Mouse (Mus musculus): Measurements from ENCODE around the gene Gsdma. TPM values are rescaled to one million over a fixed set of nuclear protein-coding genes. Genes with fewer than 3 reads are reported as not detected.
A peak's percentile ranks its signal among the peaks of the same experiment; 100 is the strongest.

The Gsdma gene
- polyA plus RNA-seq, 1 experiment from 2014 or later: not detected

- no peak for ATAC-seq (replicated peaks)
- Histone ChIP-seq H3K4me2 (replicated peaks) (no peak overlapping the region), H3K27ac (replicated peaks) (no peak overlapping the region), H3K4me3 (no peak overlapping the region), H3K4me1 (0 out of 2 replicates have a peak, but pooled peaks cover 3% of the 10 kb centered on the region), H3K36me3 (peaks cover 26% of the 10 kb centered on the region), H3K27me3 (no peaks in the 10 kb centered on the region), H3K9me3 (no peaks in the 10 kb centered on the region), H3K9ac (replicated peaks) (no peak overlapping the region)
- 85% methylated on average over 16 of the region's 16 CpGs for WGBS
These were observed 34.9 kb downstream of the Gsdma start for GRCm38 (mm10) chr11:98698849-98699640.

GRCm38 (mm10) chr11:98699911-98700310 is 35.8 kb downstream of the Gsdma start:
- ATAC-seq (replicated peaks): peak; percentile 44; the same call in 1 of the 2 replicates
- Histone ChIP-seq H3K27ac (replicated peaks) (no peak overlapping the region), H3K9ac (replicated peaks) (no peak overlapping the region), H3K9me3 (no peaks in the 10 kb centered on the region), H3K27me3 (no peaks in the 10 kb centered on the region), H3K4me2 (replicated peaks) (no peak overlapping the region), H3K4me3 (no peak overlapping the region), H3K36me3 (peaks cover 26% of the 10 kb centered on the region; the same call in 1 of the 2 replicates), H3K4me1 (0 out of 2 replicates have a peak, but pooled peaks cover 3% of the 10 kb centered on the region)
- WGBS: 34% methylated on average over 4 of the region's 4 CpGs

- 33% methylated on average over 10 of the region's 10 CpGs for WGBS
- Histone ChIP-seq H3K4me1 (0 out of 2 replicates have a peak, but pooled peaks cover 3% of the 10 kb centered on the region), H3K27ac (replicated peaks) (no peak within 1 kb of the TSS), H3K4me3 (no peak within 1 kb of the TSS), H3K36me3 (peaks cover 27% of the 10 kb centered on the region), H3K27me3 (no peaks in the 10 kb centered on the region), H3K9me3 (no peaks in the 10 kb centered on the region), H3K9ac (replicated peaks) (no peak within 1 kb of the TSS), H3K4me2 (replicated peaks) (no peak within 1 kb of the TSS)
- ATAC-seq (replicated peaks): no peak
These were observed 37.1 kb downstream of the Gsdma start, which contains the start of gene Csf3 for GRCm38 (mm10) chr11:98701213-98701670. TSS of gene Csf3 (plus strand) at chr11:98701263.

GRCm38 (mm10) chr11:98702323-98702722 is 38.2 kb downstream of the Gsdma start:
- ATAC-seq (replicated peaks): no peak
- Histone ChIP-seq H3K36me3 (peaks cover 33% of the 10 kb centered on the region), H3K4me2 (replicated peaks) (no peak overlapping the region), H3K4me1 (0 out of 2 replicates have a peak, but pooled peaks cover 3% of the 10 kb centered on the region), H3K27me3 (no peaks in the 10 kb centered on the region), H3K27ac (replicated peaks) (no peak overlapping the region), H3K9me3 (no peaks in the 10 kb centered on the region), H3K4me3 (no peak overlapping the region), H3K9ac (replicated peaks) (no peak overlapping the region)
- 70% methylated on average over 5 of the region's 5 CpGs for WGBS

- WGBS: 93% methylated on average over 10 of the region's 10 CpGs
- peaks cover 57% of the 10 kb centered on the region for H3K36me3 ChIP-seq
These were observed 40.9 kb downstream of the Gsdma start for GRCm38 (mm10) chr11:98705021-98705420.

GRCm38 (mm10) chr11:98707401-98708281 is 43.5 kb downstream of the Gsdma start:
- no peak for ATAC-seq (replicated peaks)

More at GRCm38 (mm10) chr11:98705021-98705420, 40.9 kb downstream of the Gsdma start:
- no peaks in the 10 kb centered on the region for H3K9me3 ChIP-seq
- H3K4me1 ChIP-seq: 0 out of 2 replicates have a peak, but pooled peaks cover 7% of the 10 kb centered on the region
- no peak overlapping the region for H3K27ac ChIP-seq (replicated peaks)
- H3K9ac ChIP-seq (replicated peaks): no peak overlapping the region
- no peaks in the 10 kb centered on the region for H3K27me3 ChIP-seq
- no peak overlapping the region for H3K4me2 ChIP-seq (replicated peaks)
- no peak overlapping the region for H3K4me3 ChIP-seq
- ATAC-seq (replicated peaks): no peak

GRCm38 (mm10) chr11:98708282-98708956 is 44.3 kb downstream of the Gsdma start:
- peaks cover 75% of the 10 kb centered on the region for H3K36me3 ChIP-seq
- 89% methylated on average over 19 of the region's 19 CpGs for WGBS
- 0 out of 2 replicates have a peak, but pooled peaks cover 4% of the 10 kb centered on the region for H3K4me1 ChIP-seq
- no peak overlapping the region for H3K4me3 ChIP-seq
- no peaks in the 10 kb centered on the region for H3K27me3 ChIP-seq
- H3K9ac ChIP-seq (replicated peaks): no peak overlapping the region
- no peak overlapping the region for H3K4me2 ChIP-seq (replicated peaks)
- H3K9me3 ChIP-seq: no peaks in the 10 kb centered on the region
- no peak for ATAC-seq (replicated peaks)
- H3K27ac ChIP-seq (replicated peaks): no peak overlapping the region

More at GRCm38 (mm10) chr11:98707401-98708281, 43.5 kb downstream of the Gsdma start:
- Histone ChIP-seq H3K27ac (replicated peaks) (no peak overlapping the region), H3K4me2 (replicated peaks) (no peak overlapping the region), H3K9ac (replicated peaks) (no peak overlapping the region), H3K4me3 (no peak overlapping the region), H3K9me3 (no peaks in the 10 kb centered on the region), H3K4me1 (0 out of 2 replicates have a peak, but pooled peaks cover 4% of the 10 kb centered on the region), H3K27me3 (no peaks in the 10 kb centered on the region), H3K36me3 (peaks cover 72% of the 10 kb centered on the region)
- 86% methylated on average over 22 of the region's 22 CpGs for WGBS

- ATAC-seq (replicated peaks): no peak
- no peak overlapping the region for H3K27ac ChIP-seq (replicated peaks)
- H3K9me3 ChIP-seq: no peaks in the 10 kb centered on the region
- H3K27me3 ChIP-seq: no peaks in the 10 kb centered on the region
- no peak overlapping the region for H3K4me2 ChIP-seq (replicated peaks)
- WGBS: 86% methylated on average over 26 of the region's 26 CpGs
- H3K36me3 ChIP-seq: peaks cover 80% of the 10 kb centered on the region
- H3K4me3 ChIP-seq: no peak overlapping the region
- no peak overlapping the region for H3K9ac ChIP-seq (replicated peaks)
- 0 out of 2 replicates have a peak, but pooled peaks cover 4% of the 10 kb centered on the region for H3K4me1 ChIP-seq
These were observed 45.0 kb downstream of the Gsdma start for GRCm38 (mm10) chr11:98709001-98709741.

GRCm38 (mm10) chr11:98710416-98711045 is 46.4 kb downstream of the Gsdma start:
- ATAC-seq (replicated peaks): peak; percentile 51; the same call in 1 of the 2 replicates
- Histone ChIP-seq H3K27me3 (no peaks in the 10 kb centered on the region), H3K4me2 (replicated peaks) (no peak overlapping the region), H3K4me3 (no peak overlapping the region), H3K9me3 (no peaks in the 10 kb centered on the region), H3K36me3 (peaks cover 77% of the 10 kb centered on the region), H3K4me1 (0 out of 2 replicates have a peak, but pooled peaks cover 4% of the 10 kb centered on the region), H3K9ac (replicated peaks) (no peak overlapping the region), H3K27ac (replicated peaks) (no peak overlapping the region)
- WGBS: 52% methylated on average over 12 of the region's 12 CpGs

- H3K9me3 ChIP-seq: no peaks in the 10 kb centered on the region
- H3K4me2 ChIP-seq (replicated peaks): no peak overlapping the region
- H3K4me1 ChIP-seq: 0 out of 2 replicates have a peak, but pooled peaks cover 4% of the 10 kb centered on the region
- peaks cover 78% of the 10 kb centered on the region for H3K36me3 ChIP-seq
- no peaks in the 10 kb centered on the region for H3K27me3 ChIP-seq
- H3K4me3 ChIP-seq: no peak overlapping the region
- WGBS: 86% methylated on average over 4 of the region's 4 CpGs
- no peak overlapping the region for H3K9ac ChIP-seq (replicated peaks)
- H3K27ac ChIP-seq (replicated peaks): no peak overlapping the region
- no peak for ATAC-seq (replicated peaks)
These were observed 46.9 kb downstream of the Gsdma start for GRCm38 (mm10) chr11:98711046-98711434.
